Mouse (Mus musculus) bone marrow, adult 2 months (tissue): Measurements from ENCODE around the gene Abr. TPM values are rescaled to one million over a fixed set of nuclear protein-coding genes. Genes with fewer than 3 reads are reported as not detected.

ENCODE experiments used
- H3K27ac ChIP-seq: fragments of 200-500 bp; 2 replicates; pipeline ENCODE4 v1.5.1; 2012; ENCODE audit warnings: low read depth, mild to moderate bottlenecking, control low read depth, inconsistent platforms, low read length; ENCODE audit not compliant: control insufficient read depth, poor library complexity, insufficient read depth
- H3K4me1 ChIP-seq: fragments of 200-500 bp; 2 replicates; pipeline ENCODE4 v1.6.1; 2011; ENCODE audit warnings: low read length; ENCODE audit not compliant: control insufficient read depth, insufficient read depth
- H3K4me3 ChIP-seq: fragments of 200-500 bp; replicated peaks from 2 replicates; pipeline ENCODE3; 2011; ENCODE audit warnings: mild to moderate bottlenecking, low read depth, low read length, control low read depth; ENCODE audit not compliant: control insufficient read depth
- CTCF ChIP-seq: fragments of 200-500 bp; IDR thresholded peaks from 2 replicates; pipeline ENCODE4 v1.5.1; 2011; ENCODE audit warnings: low read length, control low read depth; ENCODE audit not compliant: control insufficient read depth, insufficient read depth
- POLR2A ChIP-seq: fragments of 200-500 bp; IDR thresholded peaks from 2 replicates; pipeline ENCODE4 v1.6.1; 2011; ENCODE audit warnings: low read depth, mild to moderate bottlenecking, control low read depth, low read length, borderline replicate concordance; ENCODE audit not compliant: control insufficient read depth
- WGBS: fragments of 180-500 bp; shearing (Covaris S2); methylation state at CpG from one replicate; pipeline ENCODE4 v1.1.7; 2018; 5-methylcytosine and 5-hydroxymethylcytosine counted together
- polyA plus RNA-seq: library from polyadenylated mRNA; stranded (reverse); fragments of >200 nt; gene quantifications from 2 replicates; pipeline ENCODE4 v1.2.4, GENCODE M21; 2011; ENCODE audit warnings: low replicate concordance; ENCODE audit not compliant: missing spikeins, insufficient read depth, insufficient read length

Abr gene
- polyA plus RNA-seq, 1 experiment = 43.0 TPM

DNA sequence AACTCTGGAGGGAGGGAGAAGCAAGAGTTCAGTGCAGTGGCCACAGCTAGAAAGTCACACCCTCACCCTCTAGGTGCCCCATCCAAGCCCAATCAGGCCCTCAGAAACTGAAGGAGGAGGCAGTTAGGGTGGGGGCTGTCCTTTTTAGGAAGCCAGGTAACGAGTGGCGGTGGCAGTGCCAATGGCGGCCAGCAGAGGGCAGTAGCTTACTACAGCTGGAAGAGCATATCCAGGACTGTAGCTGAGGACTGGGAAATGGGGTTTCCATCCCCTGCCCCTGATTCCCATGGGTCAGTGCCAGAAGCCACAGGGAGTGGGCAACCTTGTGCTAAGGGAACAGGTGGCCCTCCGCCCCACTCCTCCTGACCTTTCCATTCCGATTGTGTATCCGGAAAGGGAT, 165.9 kb downstream of the Abr start:
- Histone ChIP-seq H3K4me3 (no peak overlapping the region), H3K4me1 (peaks cover 5% of the 10 kb centered on the region; the same call in 1 of the 2 replicates), H3K27ac (peak overlapping the region; percentile 1; the same call in 1 of the 2 replicates)
- TF ChIP-seq CTCF = peak; percentile 84
- no peak for TF ChIP-seq POLR2A
- 30% methylated on average over 6 of the region's 6 CpGs for WGBS

DNA sequence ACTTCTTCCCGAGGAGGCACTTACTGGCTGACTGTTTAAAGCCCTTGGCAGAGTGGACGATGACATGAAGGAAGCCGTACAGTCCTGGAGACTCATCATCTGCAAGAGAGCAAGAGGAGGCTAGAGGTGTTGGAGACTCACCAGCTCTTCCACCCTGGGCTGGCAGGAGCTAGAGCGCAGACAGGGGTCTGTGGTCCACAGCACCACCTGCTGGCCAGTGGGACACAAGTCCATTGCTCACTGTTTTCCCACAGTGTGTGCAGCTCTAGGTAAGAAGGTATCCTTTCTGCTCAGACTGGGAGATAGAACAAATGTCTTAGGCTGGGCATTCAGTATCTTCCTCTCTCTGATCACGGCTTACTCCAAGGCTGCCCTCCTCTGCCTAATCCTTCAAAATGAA, 167.6 kb downstream of the Abr start:
- 72% methylated on average over 5 of the region's 5 CpGs for WGBS
- H3K27ac ChIP-seq = no peak overlapping the region
- H3K4me1 ChIP-seq = peaks cover 5% of the 10 kb centered on the region; the same call in 1 of the 2 replicates
- no peak overlapping the region for H3K4me3 ChIP-seq
- TF ChIP-seq POLR2A (no peak), CTCF (peak; percentile 96)

DNA sequence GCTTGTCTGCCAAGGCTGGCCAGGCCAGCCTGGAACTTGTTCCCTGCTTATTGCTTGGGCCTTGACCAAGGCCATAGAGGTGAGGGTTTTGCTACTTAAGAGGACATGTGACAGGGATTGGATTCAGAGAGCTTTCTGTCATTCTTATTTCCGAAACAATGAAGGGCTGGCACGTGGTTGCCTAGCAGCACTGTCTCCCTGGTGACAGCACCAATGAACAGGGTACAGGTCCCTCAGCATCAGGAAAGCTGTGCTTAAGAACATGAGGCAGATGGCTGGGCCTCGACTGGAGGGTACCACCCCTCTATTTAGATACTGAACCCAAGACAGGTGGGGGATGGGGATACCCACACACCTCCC, 171.9 kb downstream of the Abr start:
- WGBS = 79% methylated on average over 3 of the region's 3 CpGs
- H3K27ac ChIP-seq = no peak overlapping the region
- H3K4me3 ChIP-seq = no peak overlapping the region
- no peaks in the 10 kb centered on the region for H3K4me1 ChIP-seq
- no peak for TF ChIP-seq CTCF
- TF ChIP-seq POLR2A = no peak

DNA sequence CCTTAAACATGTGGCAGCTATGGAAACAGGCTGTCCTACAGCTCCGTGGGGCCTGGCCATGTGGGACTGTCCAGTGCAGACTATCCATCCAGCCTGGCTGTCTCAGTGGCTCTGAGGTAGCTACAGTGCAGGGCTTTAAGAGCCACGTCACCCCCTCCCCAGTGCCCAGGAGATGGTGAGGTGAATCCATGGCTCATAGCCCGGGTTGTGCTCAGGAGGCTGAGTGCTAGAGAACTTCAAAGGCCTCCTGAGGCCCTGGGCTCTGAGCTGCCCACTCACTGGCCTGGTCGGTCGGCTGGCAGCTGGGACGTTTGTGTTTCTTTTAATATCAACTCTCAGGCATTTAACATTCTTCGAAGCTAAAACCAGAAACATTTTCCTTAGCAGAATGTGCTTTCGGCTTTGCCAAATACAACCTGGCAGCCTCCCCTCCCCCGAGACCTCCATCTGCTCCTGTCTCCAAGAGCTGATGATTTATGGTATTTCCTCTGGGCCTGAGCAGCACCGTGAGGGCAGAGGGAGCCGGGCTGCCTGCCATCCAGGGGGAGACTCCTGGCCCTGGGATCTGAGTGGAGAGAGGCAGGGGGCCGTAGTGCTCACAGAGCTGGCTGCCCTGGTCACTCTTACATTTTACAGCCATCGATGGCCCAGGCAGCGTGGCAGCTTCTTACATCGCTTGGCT, 172.5 kb downstream of the Abr start:
- no peak for TF ChIP-seq POLR2A
- TF ChIP-seq CTCF = no peak
- Histone ChIP-seq H3K4me1 (no peaks in the 10 kb centered on the region), H3K27ac (no peak overlapping the region), H3K4me3 (no peak overlapping the region)
- WGBS = 76% methylated on average over 15 of the region's 15 CpGs

DNA sequence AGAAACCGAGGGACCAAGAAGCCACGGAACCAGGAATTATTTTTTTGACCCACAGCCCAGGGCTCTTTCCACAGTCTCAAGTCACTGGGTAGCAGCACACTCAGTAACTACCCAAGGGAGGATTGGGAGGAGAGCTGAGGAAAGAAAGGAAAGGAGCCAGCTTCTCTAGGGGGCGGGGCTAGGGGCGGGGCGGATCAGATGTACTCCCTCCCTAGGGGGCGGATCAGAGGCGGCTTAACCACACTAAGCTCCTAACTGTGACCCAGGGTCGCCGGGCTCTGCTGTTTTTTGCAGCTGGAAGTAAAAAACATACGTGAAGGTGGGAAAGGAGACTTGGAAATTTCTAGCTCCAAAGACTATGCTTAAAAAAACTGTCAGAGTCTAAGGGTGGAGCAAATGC, 175.9 kb downstream of the Abr start:
- H3K27ac ChIP-seq = no peak overlapping the region
- TF ChIP-seq POLR2A (no peak), CTCF (no peak)
- H3K4me1 ChIP-seq = no peaks in the 10 kb centered on the region
- no peak overlapping the region for H3K4me3 ChIP-seq
- WGBS = 43% methylated on average over 10 of the region's 10 CpGs

DNA sequence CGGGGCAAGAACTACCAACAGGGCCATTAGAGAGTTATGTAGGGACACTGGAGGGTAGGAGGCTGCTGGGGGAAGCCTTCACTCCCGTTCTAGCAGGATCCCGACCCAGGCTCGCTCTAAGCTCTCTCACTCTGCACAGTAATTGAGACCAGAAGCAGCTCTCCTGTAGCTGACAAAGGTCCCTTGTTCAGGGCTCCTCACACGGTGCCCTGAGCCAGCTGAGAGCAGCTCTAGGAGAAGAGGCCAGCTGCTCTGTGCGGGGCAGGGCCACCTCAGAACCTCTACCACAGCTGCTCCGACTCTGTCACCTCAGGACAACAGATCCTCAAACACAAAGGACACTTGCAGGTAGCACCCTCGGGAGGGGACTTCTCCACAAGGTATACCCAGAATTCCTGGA, 176.7 kb downstream of the Abr start:
- H3K4me1 ChIP-seq = no peaks in the 10 kb centered on the region
- WGBS = 73% methylated on average over 8 of the region's 8 CpGs
- H3K4me3 ChIP-seq = no peak overlapping the region
- H3K27ac ChIP-seq = no peak overlapping the region
- TF ChIP-seq POLR2A = no peak
- TF ChIP-seq CTCF = no peak

DNA sequence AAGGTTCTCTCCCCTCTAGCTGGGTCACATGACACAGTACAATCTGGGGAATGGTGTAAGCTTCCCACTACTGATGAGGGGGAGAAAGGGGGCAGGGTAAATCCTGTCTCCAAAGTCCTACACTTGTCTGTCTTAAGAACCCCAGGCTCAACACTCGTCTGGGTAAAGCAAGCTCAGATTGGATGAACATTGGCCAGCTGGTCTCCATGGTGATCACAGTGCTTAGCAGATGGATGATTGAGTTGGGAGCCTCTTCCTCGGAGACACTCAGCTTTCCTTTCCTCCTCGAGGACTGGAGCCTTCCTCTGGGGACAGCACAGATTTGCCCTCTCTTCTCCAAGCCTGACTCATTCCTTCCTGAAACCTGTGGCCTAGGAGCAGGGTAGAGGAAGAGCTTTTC, 182.4 kb downstream of the Abr start:
- Histone ChIP-seq H3K4me1 (peaks cover 1% of the 10 kb centered on the region; the same call in 1 of the 2 replicates), H3K4me3 (no peak overlapping the region), H3K27ac (no peak overlapping the region)
- 38% methylated on average over 3 of the region's 3 CpGs for WGBS
- TF ChIP-seq CTCF = no peak
- no peak for TF ChIP-seq POLR2A

DNA sequence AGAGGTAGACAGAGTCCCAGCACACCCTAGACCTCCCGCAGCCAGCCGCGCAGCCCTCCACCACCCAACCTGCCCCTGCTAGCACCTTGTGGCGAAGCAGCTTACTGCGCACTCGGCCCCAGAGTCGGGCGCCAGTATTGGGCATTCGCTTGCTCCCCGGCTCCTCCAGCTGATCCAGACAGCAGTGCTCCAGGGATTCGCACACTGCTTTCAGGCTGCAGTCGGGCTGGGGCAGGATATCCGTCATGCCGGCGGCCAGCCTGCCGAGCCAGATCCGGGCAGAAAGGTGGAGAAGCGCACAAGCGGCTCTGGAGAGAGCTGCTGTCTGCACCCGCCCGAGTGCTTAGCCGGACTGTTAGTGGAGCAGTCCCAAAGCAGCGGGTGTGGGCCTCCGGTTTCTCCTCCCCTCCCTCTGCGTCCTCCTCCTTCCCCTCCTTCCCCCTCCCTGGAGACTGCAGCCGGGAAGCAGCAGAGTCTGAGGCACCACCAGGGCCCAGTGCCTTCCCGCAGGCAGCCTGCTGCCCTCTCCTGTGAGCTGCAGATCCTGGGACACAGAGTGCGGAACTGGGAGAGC, 185.2 kb downstream of the Abr start:
- H3K4me3 ChIP-seq = no peak overlapping the region
- 81% methylated on average over 28 of the region's 28 CpGs for WGBS
- no peak for TF ChIP-seq POLR2A
- no peak for TF ChIP-seq CTCF
- no peak overlapping the region for H3K27ac ChIP-seq
- peaks cover 1% of the 10 kb centered on the region; the same call in 1 of the 2 replicates for H3K4me1 ChIP-seq

DNA sequence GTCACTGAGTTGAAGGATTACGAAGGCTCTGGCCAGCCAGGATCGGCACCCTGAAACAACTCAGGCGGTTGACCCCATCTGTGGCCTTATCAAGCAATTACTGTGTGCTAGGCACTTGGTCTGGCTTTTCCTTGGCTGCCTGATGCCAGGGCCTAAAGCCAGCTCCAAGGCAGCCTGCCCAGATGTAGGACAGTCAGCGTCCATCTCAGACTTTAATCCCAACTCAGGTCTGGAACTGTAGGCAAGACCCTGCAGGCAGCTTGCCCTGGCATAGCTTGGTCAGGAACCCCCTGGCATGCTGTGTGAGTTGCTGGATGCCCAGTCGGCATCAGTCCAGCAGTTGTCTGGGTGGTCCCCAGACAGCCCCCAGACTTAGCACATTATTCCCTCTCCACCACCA, 186.1 kb downstream of the Abr start:
- WGBS = 86% methylated on average over 5 of the region's 5 CpGs
- no peak overlapping the region for H3K4me3 ChIP-seq
- H3K27ac ChIP-seq = no peak overlapping the region
- H3K4me1 ChIP-seq = peaks cover 1% of the 10 kb centered on the region; the same call in 1 of the 2 replicates
- TF ChIP-seq POLR2A = no peak
- TF ChIP-seq CTCF = no peak
